Mouse (Mus musculus) right cerebral cortex, adult 18-20 months (tissue): Measurements from ENCODE around the gene Aldh1b1.

Source experiments
- DNase-seq: peaks from one replicate; pipeline ENCODE4 v3.0.0; 2022; ENCODE audit warnings: mixed read lengths

Gene Aldh1b1

GRCm38 (mm10) chr4:45798964-45799363, at the start of gene Aldh1b1:
Gene Aldh1b1 (plus strand): TSS chr4:45799022.
- DNase-seq, result peak; percentile 74

- DNase-seq, result no peak
Observed at GRCm38 (mm10) chr4:45749449-45749848, 49.4 kb upstream of the Aldh1b1 start.

GRCm38 (mm10) chr4:45750477-45750876, 48.3 kb upstream of the Aldh1b1 start:
- no peak for DNase-seq

- no peak for DNase-seq
Observed at GRCm38 (mm10) chr4:45753211-45753809, 45.5 kb upstream of the Aldh1b1 start.

GRCm38 (mm10) chr4:45754171-45754570, 44.7 kb upstream of the Aldh1b1 start:
- no peak for DNase-seq

- DNase-seq, result no peak
Observed at GRCm38 (mm10) chr4:45755097-45755496, 43.7 kb upstream of the Aldh1b1 start.

- peak; percentile 80 for DNase-seq
Observed at GRCm38 (mm10) chr4:45755881-45756280, 42.9 kb upstream of the Aldh1b1 start.

- DNase-seq, result no peak
Observed at GRCm38 (mm10) chr4:45757941-45758340, 40.9 kb upstream of the Aldh1b1 start.

- no peak for DNase-seq
Observed at GRCm38 (mm10) chr4:45759411-45759810, 39.4 kb upstream of the Aldh1b1 start.

- DNase-seq, result no peak
Observed at GRCm38 (mm10) chr4:45762600-45762999, 36.2 kb upstream of the Aldh1b1 start.

GRCm38 (mm10) chr4:45763288-45764140, 35.3 kb upstream of the Aldh1b1 start:
- peak; percentile 34 for DNase-seq

- DNase-seq, result peak; percentile 32
Observed at GRCm38 (mm10) chr4:45764141-45764494, 34.7 kb upstream of the Aldh1b1 start.

GRCm38 (mm10) chr4:45765121-45765564, 33.7 kb upstream of the Aldh1b1 start:
- DNase-seq, result no peak

GRCm38 (mm10) chr4:45765565-45766201, 33.1 kb upstream of the Aldh1b1 start:
- no peak for DNase-seq

- no peak for DNase-seq
Observed at GRCm38 (mm10) chr4:45766774-45767173, 32.0 kb upstream of the Aldh1b1 start.

GRCm38 (mm10) chr4:45767891-45768558, 30.8 kb upstream of the Aldh1b1 start:
- no peak for DNase-seq

GRCm38 (mm10) chr4:45769141-45769540, 29.7 kb upstream of the Aldh1b1 start:
- DNase-seq, result no peak

GRCm38 (mm10) chr4:45769791-45770637, 28.8 kb upstream of the Aldh1b1 start:
- no peak for DNase-seq

- DNase-seq, result no peak
Observed at GRCm38 (mm10) chr4:45770638-45771033, 28.2 kb upstream of the Aldh1b1 start.

GRCm38 (mm10) chr4:45771173-45771572, 27.6 kb upstream of the Aldh1b1 start:
- no peak for DNase-seq

- DNase-seq, result peak; percentile 34
Observed at GRCm38 (mm10) chr4:45771619-45772018, 27.2 kb upstream of the Aldh1b1 start.

- DNase-seq, result no peak
Observed at GRCm38 (mm10) chr4:45783671-45784070, 15.2 kb upstream of the Aldh1b1 start.
